In the genomic region with DNA sequence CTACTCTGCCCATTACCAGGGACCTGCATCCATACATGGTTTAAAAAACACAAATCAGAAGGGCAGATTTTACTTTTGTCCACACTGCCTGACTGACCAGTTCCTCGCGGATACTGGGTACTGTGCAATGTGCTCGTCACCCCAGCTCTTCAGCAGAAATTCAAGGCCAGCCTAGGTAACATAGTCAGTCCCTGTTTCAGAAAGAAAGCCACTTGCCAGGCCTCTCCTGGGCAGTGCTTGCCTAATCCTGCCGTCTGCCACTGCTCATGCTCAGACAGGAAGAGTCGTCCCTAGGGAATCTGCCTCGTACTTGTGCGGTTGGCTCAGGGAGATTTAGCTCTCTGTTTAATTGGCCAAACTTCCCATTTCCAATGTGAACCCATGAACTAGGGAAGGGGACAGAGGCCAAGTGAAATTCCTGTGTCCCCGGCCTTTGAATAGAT, we compare ENCODE assay signal across 7 mouse cellular contexts. TPM values are rescaled to one million over a fixed set of nuclear protein-coding genes. Genes with fewer than 3 reads are reported as not detected.
DNase-seq lines count a peak whose midpoint lies in the region; ATAC-seq lines count a peak whose summit lies in the region.

No protein-coding gene starts in this region.

- peak; percentile 77 for DNase-seq in midbrain, embryonic 11.5 days (ENCODE audit: low spot score, missing footprints)
- peak; percentile 61 for DNase-seq in cerebellum, adult 9-11 months
- DNase-seq in heart, postnatal 25 days (ENCODE audit: low spot score), result peak; percentile 60
- DNase-seq in lung, postnatal 25 days (ENCODE audit: low spot score), result peak; percentile 54
- DNase-seq in frontal cortex, postnatal 10 days (ENCODE audit: low spot score in 2 of 2), result no peak
- DNase-seq in thymus, adult 18-20 months, result no peak

- no peak overlapping the region for H3K9ac ChIP-seq in midbrain, embryonic 11.5 days (ENCODE audit: low read length)
- no peak overlapping the region for H3K9ac ChIP-seq in midbrain, embryonic 16.5 days (ENCODE audit: low read depth, low read length)

- no peak overlapping the region for H3K27ac ChIP-seq in midbrain, embryonic 11.5 days (ENCODE audit: low read depth, low read length)
- no peak overlapping the region for H3K27ac ChIP-seq in midbrain, embryonic 16.5 days (ENCODE audit: low read length)

- no peaks in the 10 kb centered on the region for H3K36me3 ChIP-seq in midbrain, embryonic 11.5 days (ENCODE audit: control insufficient read depth, insufficient read depth, low read length)
- H3K36me3 ChIP-seq in midbrain, embryonic 16.5 days (ENCODE audit: control insufficient read depth, insufficient read depth, low read length), result peaks cover 2% of the 10 kb centered on the region

- H3K4me1 ChIP-seq in midbrain, embryonic 11.5 days (ENCODE audit: control insufficient read depth, insufficient read depth, low read length), result no peaks in the 10 kb centered on the region
- H3K4me1 ChIP-seq in midbrain, embryonic 16.5 days (ENCODE audit: control insufficient read depth, insufficient read depth, low read length), result no peaks in the 10 kb centered on the region

- no peaks in the 10 kb centered on the region for H3K27me3 ChIP-seq in midbrain, embryonic 11.5 days (ENCODE audit: control insufficient read depth, insufficient read depth, low read length)
- H3K27me3 ChIP-seq in midbrain, embryonic 16.5 days (ENCODE audit: control insufficient read depth, insufficient read depth, low read depth, low read length), result no peaks in the 10 kb centered on the region

- intact Hi-C loops in heart, postnatal 25 days (cut with DNase I), result loop anchor here (1.0 to 5.0 kb wide), 3 partner anchors 91 to 226 kb away; no protein-coding TSS in a partner anchor

- WGBS in midbrain, embryonic 11.5 days, result 82% methylated on average over 8 of the region's 8 CpGs
- WGBS in midbrain, embryonic 16.5 days, result 69% methylated on average over 8 of the region's 8 CpGs

- H3K9me3 ChIP-seq in midbrain, embryonic 11.5 days (ENCODE audit: control insufficient read depth, low read length), result no peaks in the 10 kb centered on the region
- H3K9me3 ChIP-seq in midbrain, embryonic 16.5 days (replicated peaks; ENCODE audit: control insufficient read depth, low read length, poor library complexity, severe bottlenecking), result no peaks in the 10 kb centered on the region

- no peak overlapping the region for H3K4me2 ChIP-seq in midbrain, embryonic 11.5 days
- no peak overlapping the region for H3K4me2 ChIP-seq in midbrain, embryonic 16.5 days (ENCODE audit: low read length)

- no peak for ATAC-seq in midbrain, embryonic 11.5 days (ENCODE audit: low FRiP score)
- ATAC-seq in midbrain, embryonic 16.5 days, result no peak

- H3K4me3 ChIP-seq in midbrain, embryonic 11.5 days (ENCODE audit: low read depth, low read length), result no peak overlapping the region
- no peak overlapping the region for H3K4me3 ChIP-seq in midbrain, embryonic 16.5 days (ENCODE audit: low read depth, low read length)

RNA-seq across cellular contexts. Expression of a gene that starts 30.0 kb away (rescaled TPM):
- 0.08 TPM in 1 of 2 replicates, not detected in the other for polyA plus RNA-seq in midbrain, embryonic 11.5 days (2014; fragmentation: Nextera tagmentation; extraction: Ambion mirVana)
- 0.14 and 0.36 TPM in 2 replicates for polyA plus RNA-seq in midbrain, embryonic 16.5 days (2015; fragmentation: Nextera tagmentation; extraction: Ambion mirVana)
- under 1 TPM; 0.18 to 0.34 TPM for total RNA-seq in heart, postnatal 25 days (2021)

RNA-seq across cellular contexts. Expression of a gene that starts 43.2 kb away (rescaled TPM):
- not detected in 2 replicates for polyA plus RNA-seq in midbrain, embryonic 11.5 days (2014; fragmentation: Nextera tagmentation; extraction: Ambion mirVana)
- not detected in 2 replicates for polyA plus RNA-seq in midbrain, embryonic 16.5 days (2015; fragmentation: Nextera tagmentation; extraction: Ambion mirVana)
- not detected for total RNA-seq in heart, postnatal 25 days (2021)

RNA-seq across cellular contexts. Expression of a gene that starts 48.2 kb away (rescaled TPM):
- polyA plus RNA-seq in midbrain, embryonic 11.5 days (2014; fragmentation: Nextera tagmentation; extraction: Ambion mirVana), result 25.6 and 25.9 TPM in 2 replicates
- polyA plus RNA-seq in midbrain, embryonic 16.5 days (2015; fragmentation: Nextera tagmentation; extraction: Ambion mirVana), result 35.2 and 36.8 TPM in 2 replicates
- 10 to 100 TPM; 11.4 to 11.7 TPM for total RNA-seq in heart, postnatal 25 days (2021)

RNA-seq across cellular contexts. Expression of a gene that starts 48.3 kb away (rescaled TPM):
- polyA plus RNA-seq in midbrain, embryonic 11.5 days (2014; fragmentation: Nextera tagmentation; extraction: Ambion mirVana), result 19.6 and 24.7 TPM in 2 replicates
- 8.9 and 10.1 TPM in 2 replicates for polyA plus RNA-seq in midbrain, embryonic 16.5 days (2015; fragmentation: Nextera tagmentation; extraction: Ambion mirVana)
- total RNA-seq in heart, postnatal 25 days (2021), result 1 to 10 TPM in 1 of 2 experiments, under 1 TPM in 1; 0.95 to 1.2 TPM

Comparison
In these comparisons a context has a peak if more than half of its experiments do, and no peak if none do; other contexts are left out.
1. DNase-seq: peak in midbrain, embryonic 11.5 days (single experiment), cerebellum, adult 9-11 months (single experiment), heart, postnatal 25 days (single experiment) and lung, postnatal 25 days (single experiment); none in frontal cortex, postnatal 10 days (0 of 2) and thymus, adult 18-20 months (0 of 2).